10 mouse cellular contexts compared by ENCODE assay signal in genomic region chr10:43042591-43043327, GRCm38 (mm10).
DNase-seq lines count a peak whose midpoint lies in the region; ATAC-seq and TF ChIP-seq lines count a peak whose summit lies in the region.
"Had no signal": no experiment of that assay in that cellular context is flagged by ENCODE, and none has a peak within 500 bp of the region (broad histone marks: within the 10 kb centered on the region; RNA-seq: fewer than 3 reads in every experiment).

No protein-coding gene starts in this region.

- intact Hi-C loops in left cerebral cortex, postnatal 25 days (cut with DNase I) = no loop called here

- H3K27me3 ChIP-seq in kidney, embryonic 15.5 days = no peaks in the 10 kb centered on the region
- H3K27me3 ChIP-seq in forebrain, embryonic 10.5 days (ENCODE audit: poor library complexity, severe bottlenecking) = peaks cover 36% of the 10 kb centered on the region
- H3K27me3 ChIP-seq in hindbrain, embryonic 15.5 days = no peaks in the 10 kb centered on the region
- no peaks in the 10 kb centered on the region for H3K27me3 ChIP-seq in midbrain, postnatal 0 days (ENCODE audit: insufficient read depth, low read length)

- H3K4me1 ChIP-seq in kidney, embryonic 15.5 days = peaks cover 21% of the 10 kb centered on the region
- H3K4me1 ChIP-seq in forebrain, embryonic 10.5 days = peaks cover 44% of the 10 kb centered on the region
- peaks cover 35% of the 10 kb centered on the region for H3K4me1 ChIP-seq in hindbrain, embryonic 15.5 days (replicated peaks)
- peaks cover 13% of the 10 kb centered on the region for H3K4me1 ChIP-seq in midbrain, postnatal 0 days (ENCODE audit: insufficient read depth, low read length)

- no peak; the same call in 1 of the 2 replicates for ATAC-seq in kidney, embryonic 15.5 days (replicated peaks; ENCODE audit: low FRiP score)
- ATAC-seq in hindbrain, embryonic 15.5 days (ENCODE audit: low FRiP score, low read depth) = peak; percentile 33; the same call in 1 of the 2 replicates
- no peak for ATAC-seq in midbrain, postnatal 0 days (ENCODE audit: low FRiP score)

- H3K9me3 ChIP-seq in kidney, embryonic 15.5 days (replicated peaks) = no peaks in the 10 kb centered on the region
- H3K9me3 ChIP-seq in forebrain, embryonic 10.5 days = peaks cover 9% of the 10 kb centered on the region; the same call in 1 of the 2 replicates
- H3K9me3 ChIP-seq in hindbrain, embryonic 15.5 days = no peaks in the 10 kb centered on the region
- H3K9me3 ChIP-seq in midbrain, postnatal 0 days (ENCODE audit: low read length) = no peaks in the 10 kb centered on the region

- no peak overlapping the region for H3K4me3 ChIP-seq in kidney, embryonic 15.5 days (replicated peaks)
- H3K4me3 ChIP-seq in forebrain, embryonic 10.5 days = 0 out of 2 replicates have a peak overlapping the region, but pooled peaks have one; percentile 9
- no peak overlapping the region for H3K4me3 ChIP-seq in hindbrain, embryonic 15.5 days
- H3K4me3 ChIP-seq in midbrain, postnatal 0 days (ENCODE audit: low read depth, low read length) = no peak overlapping the region

- DNase-seq in kidney, postnatal 25 days = no peak
- no peak for DNase-seq in forebrain, embryonic 10.5 days (ENCODE audit: extremely low spot score, low spot score)
- no peak for DNase-seq in midbrain, postnatal 0 days (ENCODE audit: low spot score)
- no peak for DNase-seq in thymus, postnatal 4 days
- DNase-seq in left cerebral cortex, adult 9 months (ENCODE audit: low spot score in 2 of 2) = no peak
- no peak for DNase-seq in left cerebral cortex, postnatal 25 days (ENCODE audit: low spot score in 2 of 2)
- DNase-seq: adrenal gland, adult 8-10 months; gastrocnemius, postnatal 36 days had no signal

- H3K27ac ChIP-seq in kidney, embryonic 15.5 days = peak overlapping the region; percentile 82
- H3K27ac ChIP-seq in forebrain, embryonic 10.5 days = peak overlapping the region; percentile 70
- peak overlapping the region; percentile 78 for H3K27ac ChIP-seq in hindbrain, embryonic 15.5 days (replicated peaks)
- H3K27ac ChIP-seq in midbrain, postnatal 0 days (ENCODE audit: low read depth, low read length) = peak overlapping the region; percentile 79

- H3K9ac ChIP-seq in kidney, embryonic 15.5 days = no peak overlapping the region
- H3K9ac ChIP-seq in hindbrain, embryonic 15.5 days = no peak overlapping the region
- no peak overlapping the region for H3K9ac ChIP-seq in midbrain, postnatal 0 days (replicated peaks; ENCODE audit: low read length, poor library complexity, severe bottlenecking)

- no peaks in the 10 kb centered on the region for H3K36me3 ChIP-seq in kidney, embryonic 15.5 days
- H3K36me3 ChIP-seq in forebrain, embryonic 10.5 days (replicated peaks) = peaks cover 11% of the 10 kb centered on the region
- H3K36me3 ChIP-seq in hindbrain, embryonic 15.5 days = no peaks in the 10 kb centered on the region
- no peaks in the 10 kb centered on the region for H3K36me3 ChIP-seq in midbrain, postnatal 0 days (ENCODE audit: insufficient read depth, low read length)

- no peak overlapping the region for H3K4me2 ChIP-seq in kidney, embryonic 15.5 days
- H3K4me2 ChIP-seq in hindbrain, embryonic 15.5 days = no peak overlapping the region
- no peak overlapping the region for H3K4me2 ChIP-seq in midbrain, postnatal 0 days (ENCODE audit: low read depth, low read length, poor library complexity, severe bottlenecking)

- TF ChIP-seq CTCF in midbrain, postnatal 0 days (IDR thresholded peaks at IDR 0.05) = no peak

- WGBS in kidney, embryonic 15.5 days = 34% methylated on average over 10 of the region's 10 CpGs
- 39% methylated on average over 10 of the region's 10 CpGs for WGBS in forebrain, embryonic 10.5 days
- WGBS in hindbrain, embryonic 15.5 days = 20% methylated on average over 10 of the region's 10 CpGs
- 24% methylated on average over 10 of the region's 10 CpGs for WGBS in midbrain, postnatal 0 days
